Mouse (Mus musculus): ENCODE measurements at regions not wholly inside any gene's neighbourhood (a gene's known extent, or its start where the extent isn't known, plus 50 kb on each side); places are given as distances from the start of the nearest gene placed in this dataset.
"Not testable (repeated sequence)": the region's sequence is repeated elsewhere in the genome, so short reads cannot be mapped to it uniquely, and the experiment has no call there.

DNA sequence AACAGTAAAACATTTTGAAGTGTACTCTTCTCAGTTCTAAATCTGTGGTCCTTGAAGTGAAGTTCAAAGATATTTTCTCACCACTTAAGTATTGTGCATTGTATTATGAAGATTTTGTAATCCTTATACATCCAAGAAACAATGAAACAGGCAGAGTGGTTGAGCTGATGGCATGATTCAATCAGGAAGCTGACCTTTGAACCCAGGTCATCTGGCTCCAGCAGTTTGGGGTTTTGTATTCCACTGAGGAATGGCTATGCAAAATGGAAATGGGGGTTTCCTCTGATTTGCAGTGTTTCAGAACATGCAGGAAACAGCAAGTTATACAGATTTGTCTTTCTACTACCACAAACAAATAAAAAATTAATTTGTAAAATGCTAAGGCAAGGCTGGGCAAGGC lies 836.2 kb upstream of the Sox9 start:
- H3K4me1 ChIP-seq: peaks cover 10% of the 10 kb centered on the region
- no peak overlapping the region for H3K4me3 ChIP-seq
- H3K9me3 ChIP-seq (replicated peaks): no peaks in the 10 kb centered on the region
- H3K27ac ChIP-seq (replicated peaks): no peak overlapping the region
- H3K27me3 ChIP-seq (ENCODE audit: low read depth, poor library complexity, severe bottlenecking): no peaks in the 10 kb centered on the region
- DNase-seq (ENCODE audit: low spot score): no peak
- H3K36me3 ChIP-seq: no peaks in the 10 kb centered on the region

DNA sequence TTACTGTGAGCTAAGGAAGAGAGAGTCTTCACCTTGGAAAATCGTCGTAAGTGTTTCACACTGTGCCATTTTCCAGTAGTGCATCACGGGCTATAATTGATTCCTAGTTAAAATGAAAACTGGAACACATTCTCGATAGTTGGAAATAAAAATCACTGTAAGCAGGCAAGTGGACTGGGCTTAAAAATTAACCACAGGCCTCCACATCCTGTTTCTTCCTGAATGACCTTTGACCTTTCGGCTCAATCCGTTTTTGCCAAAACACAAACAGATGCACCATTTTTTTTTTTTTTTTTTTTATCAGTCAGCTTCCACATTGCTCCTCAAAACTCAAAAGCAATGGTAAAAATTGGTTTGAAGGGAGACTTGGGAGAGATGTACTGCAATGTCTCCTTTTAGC lies 834.4 kb upstream of the Sox9 start:
- WGBS: 87% methylated on average over 6 of the region's 6 CpGs
- no peaks in the 10 kb centered on the region for H3K36me3 ChIP-seq
- DNase-seq (ENCODE audit: low spot score): no peak
- no peaks in the 10 kb centered on the region for H3K27me3 ChIP-seq (ENCODE audit: low read depth, poor library complexity, severe bottlenecking)
- peaks cover 10% of the 10 kb centered on the region for H3K4me1 ChIP-seq
- no peak overlapping the region for H3K27ac ChIP-seq (replicated peaks)
- no peak overlapping the region for H3K4me3 ChIP-seq
- no peaks in the 10 kb centered on the region for H3K9me3 ChIP-seq (replicated peaks)

DNA sequence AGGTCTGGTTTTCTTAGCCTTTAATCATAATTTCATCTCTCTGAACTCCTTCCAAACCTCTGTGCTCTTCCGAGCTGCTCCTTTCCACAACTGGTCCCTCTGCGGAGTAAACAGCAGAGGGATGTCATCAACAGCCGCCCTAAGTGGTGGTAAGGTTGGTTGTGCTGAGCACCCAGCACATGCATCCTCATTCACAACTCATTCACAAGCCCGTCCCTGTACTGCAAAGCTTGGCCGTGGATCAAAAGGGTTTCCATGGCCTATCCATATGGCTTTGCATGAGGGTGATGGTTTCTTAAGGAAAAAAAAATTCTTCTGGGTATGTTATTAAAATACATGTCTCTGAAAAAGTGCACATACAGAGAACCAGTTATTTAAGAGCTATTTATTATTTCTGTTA lies 828.6 kb upstream of the Sox9 start:
- H3K27ac ChIP-seq (replicated peaks): no peak overlapping the region
- no peaks in the 10 kb centered on the region for H3K4me1 ChIP-seq
- 88% methylated on average over 5 of the region's 5 CpGs for WGBS
- no peaks in the 10 kb centered on the region for H3K9me3 ChIP-seq (replicated peaks)
- H3K4me3 ChIP-seq: no peak overlapping the region
- DNase-seq (ENCODE audit: low spot score): no peak
- no peaks in the 10 kb centered on the region for H3K36me3 ChIP-seq
- H3K27me3 ChIP-seq (ENCODE audit: low read depth, poor library complexity, severe bottlenecking): no peaks in the 10 kb centered on the region

DNA sequence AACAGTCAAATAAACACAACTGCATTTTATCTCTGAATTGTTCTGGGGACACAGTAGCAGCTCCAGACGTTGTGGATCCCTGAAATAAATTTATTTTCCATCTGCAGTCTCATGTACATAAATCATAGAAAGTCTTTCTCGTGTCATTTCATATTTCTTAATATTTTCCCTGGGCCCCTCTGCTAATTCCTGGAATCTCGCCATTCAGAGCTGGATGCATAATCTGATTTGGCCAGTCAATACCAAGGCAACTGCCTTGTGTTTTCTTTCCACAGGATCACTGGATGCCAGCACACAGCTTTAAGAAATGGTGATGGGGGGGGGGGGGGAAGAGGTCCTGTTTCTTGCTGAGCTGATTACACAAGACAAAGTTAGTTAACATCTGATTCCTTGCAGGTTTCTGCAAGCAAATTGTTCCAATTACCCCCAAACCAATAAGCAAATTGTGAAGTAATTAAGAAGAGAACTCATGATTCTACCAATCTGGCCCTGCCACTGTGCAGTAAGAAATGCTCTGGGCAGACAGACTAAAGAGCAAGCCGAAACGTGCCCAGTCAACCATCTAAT lies 824.2 kb upstream of the Sox9 start:
- no peak for DNase-seq (ENCODE audit: low spot score)
- Histone ChIP-seq H3K27ac (replicated peaks) (no peak overlapping the region), H3K36me3 (no peaks in the 10 kb centered on the region)

DNA sequence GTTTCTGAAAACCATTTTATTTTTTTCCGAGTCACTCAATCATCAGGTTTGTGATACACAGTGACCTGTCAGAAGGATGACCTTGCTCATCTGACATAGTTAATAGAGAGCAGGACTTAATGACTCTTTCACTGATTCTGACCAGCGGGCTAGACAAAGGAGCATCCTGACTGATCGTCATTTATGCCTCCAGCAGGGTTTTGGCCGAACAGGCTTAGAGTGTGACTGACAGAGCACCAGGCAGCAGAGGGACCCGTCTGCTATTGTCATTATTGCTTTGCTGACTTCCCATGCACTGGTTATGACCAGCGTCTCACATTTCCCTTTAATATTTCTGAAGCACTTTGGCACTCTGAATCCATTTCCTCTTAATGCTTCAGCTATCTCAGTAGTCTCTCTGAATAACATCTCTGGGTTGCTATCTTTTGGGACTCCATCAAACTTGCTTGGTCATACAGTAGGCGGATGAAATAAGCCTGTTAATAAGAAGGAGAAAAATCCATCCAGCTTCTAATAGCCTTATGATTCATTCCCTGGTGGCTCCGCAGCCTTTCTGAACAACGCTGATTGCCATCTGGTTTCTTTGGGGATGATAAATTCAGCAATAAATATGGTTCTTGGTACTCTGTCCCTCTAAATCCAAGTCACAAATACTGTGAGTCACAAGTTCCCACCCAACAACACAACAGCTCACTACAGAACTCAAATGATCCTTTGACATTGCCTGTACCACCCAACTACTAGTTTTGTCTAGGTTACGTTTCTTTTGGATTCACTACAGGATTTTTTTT lies 820.8 kb upstream of the Sox9 start:
- 73% methylated on average over 10 of the region's 10 CpGs for WGBS
- no peak overlapping the region for H3K27ac ChIP-seq (replicated peaks)
- H3K27me3 ChIP-seq (ENCODE audit: low read depth, poor library complexity, severe bottlenecking): no peaks in the 10 kb centered on the region
- no peak overlapping the region for H3K4me3 ChIP-seq
- no peaks in the 10 kb centered on the region for H3K9me3 ChIP-seq (replicated peaks)
- no peaks in the 10 kb centered on the region for H3K36me3 ChIP-seq
- no peaks in the 10 kb centered on the region for H3K4me1 ChIP-seq
- no peak for DNase-seq (ENCODE audit: low spot score)

More for the DNA sequence above, 824.2 kb upstream of the Sox9 start:
- 71% methylated on average over 5 of the region's 5 CpGs for WGBS
- Histone ChIP-seq H3K9me3 (replicated peaks) (no peaks in the 10 kb centered on the region), H3K4me3 (no peak overlapping the region), H3K27me3 (ENCODE audit: low read depth, poor library complexity, severe bottlenecking) (no peaks in the 10 kb centered on the region), H3K4me1 (no peaks in the 10 kb centered on the region)

DNA sequence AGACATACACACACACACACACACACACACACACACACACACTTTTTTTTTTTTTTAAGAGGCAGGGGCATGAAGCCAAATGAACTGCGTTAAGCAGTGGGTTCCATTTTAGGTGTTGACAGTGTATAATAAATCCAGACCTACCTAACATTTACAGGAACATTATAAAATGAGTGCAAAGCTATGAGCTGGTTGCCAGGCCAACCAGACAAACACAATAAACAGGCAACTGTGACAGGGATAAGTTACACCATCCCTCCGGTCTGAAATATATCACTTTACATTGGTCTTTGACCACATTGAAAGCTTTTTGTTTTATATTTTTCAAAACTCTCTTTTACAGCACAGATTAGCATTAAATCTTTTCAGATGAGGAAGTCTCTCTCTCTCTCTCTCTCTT lies 820.2 kb upstream of the Sox9 start:
- WGBS: 79% methylated on average over 2 of the region's 2 CpGs
- Histone ChIP-seq H3K27ac (replicated peaks) (no peak overlapping the region), H3K36me3 (no peaks in the 10 kb centered on the region), H3K4me1 (no peaks in the 10 kb centered on the region), H3K27me3 (ENCODE audit: low read depth, poor library complexity, severe bottlenecking) (no peaks in the 10 kb centered on the region), H3K9me3 (replicated peaks) (no peaks in the 10 kb centered on the region), H3K4me3 (no peak overlapping the region)
- no peak for DNase-seq (ENCODE audit: low spot score)

DNA sequence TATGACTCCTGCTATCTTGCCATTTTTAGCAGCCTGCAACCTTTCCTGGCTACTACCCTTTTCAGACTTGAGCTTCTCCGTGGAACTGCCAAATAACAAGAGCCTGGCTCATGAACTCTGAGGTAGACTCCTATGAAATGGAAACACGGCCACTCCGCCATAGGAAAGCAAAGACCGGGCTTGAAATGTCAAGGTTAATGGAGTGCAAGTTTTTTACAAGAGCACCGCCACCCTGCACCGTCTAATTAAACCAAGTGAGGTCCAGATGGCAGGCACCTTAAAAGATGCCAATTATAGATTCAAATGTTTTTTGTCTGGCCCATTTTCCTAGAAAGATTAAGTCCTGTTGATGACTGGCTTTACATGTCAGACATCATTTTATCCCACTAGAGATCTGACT lies 818.0 kb upstream of the Sox9 start:
- 94% methylated on average over 6 of the region's 6 CpGs for WGBS
- Histone ChIP-seq H3K27me3 (ENCODE audit: low read depth, poor library complexity, severe bottlenecking) (no peaks in the 10 kb centered on the region), H3K27ac (replicated peaks) (no peak overlapping the region), H3K36me3 (no peaks in the 10 kb centered on the region), H3K9me3 (replicated peaks) (no peaks in the 10 kb centered on the region), H3K4me3 (no peak overlapping the region), H3K4me1 (no peaks in the 10 kb centered on the region)
- DNase-seq (ENCODE audit: low spot score): no peak

DNA sequence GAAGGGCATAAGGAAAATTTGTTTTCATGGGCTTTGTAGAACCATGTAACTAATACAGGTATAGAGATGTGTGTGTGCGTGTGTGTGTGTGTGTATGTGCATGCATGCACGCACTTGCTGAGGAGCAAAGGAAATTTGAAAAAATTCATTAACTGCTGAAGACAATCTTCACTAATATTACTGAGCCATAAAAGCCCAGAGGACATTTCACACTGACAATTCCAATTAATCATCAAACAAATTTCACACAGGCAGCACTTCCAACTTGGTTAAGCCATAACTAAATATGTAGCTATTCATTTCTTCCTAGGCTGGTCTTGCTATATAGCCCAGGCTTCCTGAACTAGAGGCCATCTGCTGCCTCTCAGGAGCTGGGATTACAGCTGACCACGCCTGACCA lies 815.6 kb upstream of the Sox9 start:
- Histone ChIP-seq H3K9me3 (replicated peaks) (no peaks in the 10 kb centered on the region), H3K4me1 (no peaks in the 10 kb centered on the region), H3K27me3 (ENCODE audit: low read depth, poor library complexity, severe bottlenecking) (no peaks in the 10 kb centered on the region), H3K4me3 (no peak overlapping the region), H3K36me3 (no peaks in the 10 kb centered on the region), H3K27ac (replicated peaks) (no peak overlapping the region)
- DNase-seq (ENCODE audit: low spot score): no peak
- 94% methylated on average over 3 of the region's 3 CpGs for WGBS

DNA sequence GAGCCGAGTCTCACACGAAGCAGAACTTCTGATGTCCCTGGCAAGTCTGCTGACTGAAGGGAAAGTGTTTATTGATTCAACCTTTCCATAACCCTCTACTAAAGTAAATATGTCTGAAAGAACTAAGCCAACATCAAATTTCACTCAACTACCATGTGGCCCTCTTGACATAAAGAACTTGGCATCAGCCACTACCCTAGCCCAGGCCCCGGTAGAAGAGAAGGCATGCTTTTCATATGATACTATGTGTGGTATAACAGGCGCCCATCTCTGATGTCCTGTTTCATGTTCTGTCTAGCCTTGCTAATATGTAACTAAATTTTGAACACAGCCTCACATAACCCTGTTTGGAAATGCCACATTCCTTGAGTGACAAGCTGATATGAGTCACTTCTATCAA lies 811.0 kb upstream of the Sox9 start:
- no peaks in the 10 kb centered on the region for H3K36me3 ChIP-seq
- 85% methylated on average over 4 of the region's 4 CpGs for WGBS
- DNase-seq (ENCODE audit: low spot score): no peak

DNA sequence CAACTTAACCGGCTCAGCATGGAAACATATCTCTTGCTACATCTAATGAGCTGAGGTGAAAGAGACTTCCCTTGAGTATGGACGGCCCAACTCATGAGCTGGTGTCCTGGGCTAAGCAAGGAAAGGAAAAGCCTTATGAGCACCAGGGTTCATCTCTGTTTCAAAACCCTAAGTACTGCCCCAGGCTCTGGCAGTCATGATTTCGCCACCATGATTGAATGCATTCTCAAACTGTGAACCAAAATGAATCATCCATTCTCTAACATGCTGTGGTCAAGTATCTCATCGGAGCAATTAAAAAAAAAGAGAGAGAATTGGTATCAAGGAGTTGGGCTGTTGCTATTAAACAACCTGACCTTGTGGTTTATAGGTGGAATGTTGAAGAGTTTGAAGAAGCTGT lies 803.4 kb upstream of the Sox9 start:
- no peak for DNase-seq (ENCODE audit: low spot score)
- Histone ChIP-seq H3K27me3 (ENCODE audit: low read depth, poor library complexity, severe bottlenecking) (no peaks in the 10 kb centered on the region), H3K4me3 (no peak overlapping the region), H3K4me1 (no peaks in the 10 kb centered on the region), H3K27ac (replicated peaks) (no peak overlapping the region), H3K36me3 (no peaks in the 10 kb centered on the region), H3K9me3 (replicated peaks) (no peaks in the 10 kb centered on the region)
- 91% methylated on average over 4 of the region's 4 CpGs for WGBS

More for the DNA sequence above, 811.0 kb upstream of the Sox9 start:
- Histone ChIP-seq H3K4me3 (no peak overlapping the region), H3K27me3 (ENCODE audit: low read depth, poor library complexity, severe bottlenecking) (no peaks in the 10 kb centered on the region), H3K4me1 (no peaks in the 10 kb centered on the region), H3K9me3 (replicated peaks) (no peaks in the 10 kb centered on the region), H3K27ac (replicated peaks) (no peak overlapping the region)

DNA sequence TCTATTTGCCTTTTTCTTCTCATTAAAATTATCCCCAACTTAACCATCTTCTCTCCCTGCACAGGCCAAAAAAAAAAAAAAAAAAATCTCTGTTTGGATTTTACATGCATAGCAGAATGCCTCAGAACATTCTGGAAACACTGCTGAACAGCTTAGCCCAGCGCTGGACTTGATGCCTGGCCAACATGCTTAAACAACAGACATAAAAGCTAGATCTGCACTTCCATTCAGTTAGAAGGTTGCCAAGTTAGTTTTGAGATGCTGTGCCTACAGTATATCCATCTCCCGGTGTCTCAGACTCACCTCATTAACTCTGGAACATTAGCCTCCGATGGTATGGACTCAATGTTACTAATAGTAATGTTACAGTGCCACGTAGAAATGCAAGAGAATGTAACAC lies 785.6 kb upstream of the Sox9 start:
- H3K36me3 ChIP-seq: no peaks in the 10 kb centered on the region
- no peak overlapping the region for H3K27ac ChIP-seq (replicated peaks)
- no peak overlapping the region for H3K4me3 ChIP-seq

DNA sequence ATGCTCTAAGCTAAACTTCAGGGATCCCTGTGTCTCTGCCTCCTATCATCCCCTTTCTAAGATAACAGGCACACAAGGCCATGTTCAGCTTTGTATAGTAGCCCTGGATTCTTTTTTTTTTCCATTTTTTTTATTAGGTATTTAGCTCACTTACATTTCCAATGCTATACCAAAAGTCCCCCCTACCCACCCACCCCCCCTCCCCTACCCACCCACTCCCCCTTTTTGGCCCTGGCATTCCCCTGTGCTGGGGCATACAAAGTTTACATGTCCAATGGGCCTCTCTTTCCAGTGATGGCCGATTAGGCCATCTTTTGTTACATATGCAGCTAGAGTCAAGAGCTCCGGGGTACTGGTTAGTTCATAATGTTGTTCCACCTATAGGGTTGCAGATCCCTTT lies 771.2 kb upstream of the Sox9 start:
- WGBS: 89% methylated on average over 1 of the region's 2 CpGs
- not testable (repeated sequence) for DNase-seq (ENCODE audit: low spot score); H3K27me3 ChIP-seq (ENCODE audit: low read depth, poor library complexity, severe bottlenecking)

More for the DNA sequence above, 785.6 kb upstream of the Sox9 start:
- Histone ChIP-seq H3K27me3 (ENCODE audit: low read depth, poor library complexity, severe bottlenecking) (no peaks in the 10 kb centered on the region), H3K4me1 (no peaks in the 10 kb centered on the region), H3K9me3 (replicated peaks) (no peaks in the 10 kb centered on the region)
- WGBS: 92% methylated on average over 4 of the region's 4 CpGs
- no peak for DNase-seq (ENCODE audit: low spot score)

DNA sequence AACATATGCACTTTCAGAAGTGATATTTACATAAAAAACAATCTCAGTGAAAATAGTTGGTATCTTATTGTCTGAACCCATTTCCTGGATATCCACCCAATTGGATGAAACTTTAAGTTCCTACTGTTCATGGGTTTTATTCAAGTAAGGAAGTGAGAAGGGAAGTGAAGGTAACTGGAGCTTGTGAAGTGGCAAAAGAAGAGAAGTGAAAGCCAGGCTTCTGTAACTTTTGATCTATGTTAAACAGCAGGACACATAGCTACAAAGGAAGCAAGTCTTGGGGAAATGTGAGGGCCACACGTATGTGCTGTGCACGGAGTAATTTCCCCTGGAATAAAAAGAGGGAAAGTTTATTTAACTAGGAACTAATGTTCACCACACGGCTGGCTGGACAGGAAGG lies 764.1 kb upstream of the Sox9 start:
- Histone ChIP-seq H3K36me3 (no peaks in the 10 kb centered on the region), H3K9me3 (replicated peaks) (no peaks in the 10 kb centered on the region), H3K27me3 (ENCODE audit: low read depth, poor library complexity, severe bottlenecking) (no peaks in the 10 kb centered on the region), H3K4me1 (no peaks in the 10 kb centered on the region), H3K4me3 (no peak overlapping the region), H3K27ac (replicated peaks) (no peak overlapping the region)
- DNase-seq (ENCODE audit: low spot score): no peak
- WGBS: 86% methylated on average over 3 of the region's 3 CpGs

More for the DNA sequence above, 771.2 kb upstream of the Sox9 start:
- H3K27ac ChIP-seq (replicated peaks); H3K4me3 ChIP-seq; H3K4me1 ChIP-seq; H3K36me3 ChIP-seq; H3K9me3 ChIP-seq (replicated peaks): not testable (repeated sequence)

All from midbrain, embryonic 10.5 days (tissue).